Mouse (Mus musculus) stomach, postnatal 0 days (tissue): ENCODE results near the gene Slc7a4. TPM values are rescaled to one million over a fixed set of nuclear protein-coding genes. Genes with fewer than 3 reads are reported as not detected.
"Not testable (repeated sequence)": the region's sequence is repeated elsewhere in the genome, so short reads cannot be mapped to it uniquely, and the experiment has no call there.

ENCODE experiments used
- ATAC-seq: fragments of 200-750 bp; cut with Nextera tagmentation; 2 replicates; pipeline ENCODE4 v1.8.0; 2017; ENCODE audit not compliant: low FRiP score, low TSS enrichment
- DNase-seq: peaks from one replicate; pipeline ENCODE4 v3.0.0-alpha.2; 2016; ENCODE audit warnings: low spot score
- H3K27ac ChIP-seq: fragments of 300-500 bp; sonication (generic); replicated peaks from 2 replicates; pipeline ENCODE4 v1.5.1; 2014; ENCODE audit warnings: mild to moderate bottlenecking, control low read depth
- H3K27me3 ChIP-seq: fragments of 300-500 bp; sonication (generic); 2 replicates; pipeline ENCODE4 v1.6.1; 2014; ENCODE audit warnings: low read length; ENCODE audit not compliant: control insufficient read depth, insufficient read depth
- H3K36me3 ChIP-seq: fragments of 300-500 bp; sonication (generic); 2 replicates; pipeline ENCODE4 v1.6.1; 2014; ENCODE audit warnings: low read length, mixed read lengths; ENCODE audit not compliant: control insufficient read depth, insufficient read depth
- H3K4me1 ChIP-seq: fragments of 300-500 bp; sonication (generic); replicated peaks from 2 replicates; pipeline ENCODE4 v1.6.1; 2014; ENCODE audit warnings: antibody characterized with exemption; ENCODE audit not compliant: control insufficient read depth, insufficient read depth
- H3K4me2 ChIP-seq: fragments of 300-500 bp; sonication (generic); replicated peaks from 2 replicates; pipeline ENCODE4 v1.6.1; 2014; ENCODE audit warnings: low read depth, mild to moderate bottlenecking, control low read depth, moderate library complexity
- H3K4me3 ChIP-seq: fragments of 300-500 bp; sonication (generic); 2 replicates; pipeline ENCODE4 v1.5.1; 2014; ENCODE audit warnings: low read depth, low read length, control low read depth
- H3K9ac ChIP-seq: fragments of 300-500 bp; sonication (generic); 2 replicates; pipeline ENCODE4 v1.6.1; 2014; ENCODE audit warnings: mild to moderate bottlenecking, low read length, control low read depth, mixed read lengths
- H3K9me3 ChIP-seq: fragments of 300-500 bp; sonication (generic); 2 replicates; pipeline ENCODE4 v1.6.1; 2016; ENCODE audit warnings: low read length; ENCODE audit not compliant: control insufficient read depth
- CTCF ChIP-seq: IDR thresholded peaks from 2 replicates; pipeline ENCODE4 v1.5.1; 2016; ENCODE audit warnings: antibody characterized with exemption, low read depth, mild to moderate bottlenecking, moderate library complexity
- EP300 ChIP-seq: optimal IDR thresholded peaks from 2 replicates; pipeline ENCODE3; 2016; ENCODE audit warnings: antibody characterized with exemption
- WGBS: fragments of 180-500 bp; shearing (Covaris S2); extraction: QIAGEN DNeasy Blood & Tissue Kit; methylation state at CpG from one replicate; pipeline ENCODE4 v1.1.7; 2014; 5-methylcytosine and 5-hydroxymethylcytosine counted together
- polyA plus RNA-seq: library from polyadenylated mRNA; unstranded; fragments of >200 nt; fragmentation: Nextera tagmentation; extraction: Ambion mirVana; gene quantifications from 2 replicates; pipeline ENCODE4 v1.2.1, GENCODE M21; 2015

Gene Slc7a4
- polyA plus RNA-seq, 1 experiment from 2014 or later = 22.8 TPM

DNA sequence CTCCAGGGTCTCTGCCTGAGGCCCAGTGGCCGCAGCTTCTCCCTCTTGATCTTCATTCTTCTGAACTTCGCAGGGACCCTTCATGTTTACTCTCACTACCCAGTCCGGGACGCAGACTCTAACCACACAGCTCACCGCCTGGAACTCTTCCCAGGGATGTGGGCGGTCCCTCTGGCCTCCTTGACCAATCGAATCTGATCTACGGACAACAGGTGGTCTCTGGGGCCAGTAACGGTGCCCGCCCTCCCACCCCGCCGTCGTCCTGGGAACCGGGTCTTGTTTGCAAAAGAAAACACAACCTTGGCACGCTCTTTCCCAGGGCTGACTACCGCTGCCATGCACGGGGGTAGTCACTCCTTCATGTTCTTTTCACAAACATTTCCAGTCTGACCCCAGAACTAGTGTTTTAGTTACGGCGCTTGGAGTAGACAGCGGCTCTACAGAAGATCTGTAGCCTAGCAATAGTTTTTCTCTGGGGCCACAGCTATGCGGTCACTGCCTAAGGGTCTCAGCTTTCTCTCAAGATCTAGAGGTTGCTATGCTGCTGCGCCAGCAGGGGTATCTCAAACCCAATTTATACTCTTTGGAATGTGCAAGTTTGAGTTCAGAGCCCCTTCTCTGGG lies 21.8 kb downstream of the Slc7a4 start, which contains the start of gene Lrrc74b:
TSS of gene Lrrc74b (minus strand) at position 120 of the 623 bp plus-strand sequence.
- ATAC-seq (peak; percentile 83), DNase-seq (peak; percentile 90)
- no peaks in the 10 kb centered on the region for H3K27me3 ChIP-seq
- peak within 1 kb of the TSS; percentile 63 for H3K4me2 ChIP-seq
- peaks cover 2% of the 10 kb centered on the region; the same call in 1 of the 2 replicates for H3K4me1 ChIP-seq
- peak within 1 kb of the TSS; percentile 35 for H3K4me3 ChIP-seq
- peak within 1 kb of the TSS; percentile 45 for H3K9ac ChIP-seq
- peak within 1 kb of the TSS; percentile 83 for H3K27ac ChIP-seq
- TF ChIP-seq EP300 = no peak
- no peak for TF ChIP-seq CTCF
- no peaks in the 10 kb centered on the region for H3K9me3 ChIP-seq
- no peaks in the 10 kb centered on the region for H3K36me3 ChIP-seq
- 3% methylated on average over 22 of the region's 22 CpGs for WGBS

- WGBS = 82% methylated on average over 9 of the region's 9 CpGs
- no peak for DNase-seq
- peaks cover 2% of the 10 kb centered on the region; the same call in 1 of the 2 replicates for H3K4me1 ChIP-seq
- H3K27ac ChIP-seq = no peak overlapping the region
- H3K9ac ChIP-seq = peak overlapping the region; percentile 31; the same call in 1 of the 2 replicates
- H3K27me3 ChIP-seq = no peaks in the 10 kb centered on the region
- no peak overlapping the region for H3K4me3 ChIP-seq
- TF ChIP-seq EP300 (no peak), CTCF (no peak)
- no peaks in the 10 kb centered on the region for H3K36me3 ChIP-seq
- ATAC-seq = no peak
- H3K4me2 ChIP-seq = peak overlapping the region; percentile 23; the same call in 1 of the 2 replicates
- H3K9me3 ChIP-seq = no peaks in the 10 kb centered on the region
Observed at GRCm38 (mm10) chr16:17559396-17560027, 23.5 kb downstream of the Slc7a4 start.

DNA sequence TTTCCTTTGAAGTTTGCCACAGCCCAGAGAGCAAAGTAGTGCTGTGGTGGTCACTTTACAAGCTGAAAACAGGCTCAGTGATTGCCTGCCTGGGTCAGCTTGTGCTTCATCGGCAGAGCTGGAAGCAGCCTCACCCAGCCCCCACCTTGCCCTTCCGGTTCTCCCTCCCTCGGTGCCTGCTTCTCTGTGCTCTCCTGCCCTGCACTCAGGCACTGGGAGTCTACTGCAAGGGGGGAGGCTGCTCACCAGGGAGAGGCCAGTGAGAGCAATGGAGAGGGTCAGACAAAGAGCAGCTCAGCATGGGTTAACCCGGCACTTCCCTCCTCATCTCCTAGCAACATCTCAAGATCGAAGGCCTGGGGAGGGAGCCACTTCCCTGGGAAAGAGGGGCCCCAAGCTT lies 24.2 kb downstream of the Slc7a4 start:
- Histone ChIP-seq H3K9ac (peak overlapping the region; percentile 31; the same call in 1 of the 2 replicates), H3K27ac (no peak overlapping the region), H3K4me2 (peak overlapping the region; percentile 23; the same call in 1 of the 2 replicates), H3K27me3 (no peaks in the 10 kb centered on the region), H3K36me3 (no peaks in the 10 kb centered on the region), H3K4me3 (no peak overlapping the region; the same call in 1 of the 2 replicates), H3K9me3 (no peaks in the 10 kb centered on the region), H3K4me1 (peaks cover 6% of the 10 kb centered on the region; the same call in 1 of the 2 replicates)
- TF ChIP-seq EP300 (no peak), CTCF (no peak)
- ATAC-seq (peak; percentile 12; the same call in 1 of the 2 replicates), DNase-seq (peak; percentile 73)
- whole genome bisulfite sequencing = 4% methylated on average over 5 of the region's 5 CpGs

DNA sequence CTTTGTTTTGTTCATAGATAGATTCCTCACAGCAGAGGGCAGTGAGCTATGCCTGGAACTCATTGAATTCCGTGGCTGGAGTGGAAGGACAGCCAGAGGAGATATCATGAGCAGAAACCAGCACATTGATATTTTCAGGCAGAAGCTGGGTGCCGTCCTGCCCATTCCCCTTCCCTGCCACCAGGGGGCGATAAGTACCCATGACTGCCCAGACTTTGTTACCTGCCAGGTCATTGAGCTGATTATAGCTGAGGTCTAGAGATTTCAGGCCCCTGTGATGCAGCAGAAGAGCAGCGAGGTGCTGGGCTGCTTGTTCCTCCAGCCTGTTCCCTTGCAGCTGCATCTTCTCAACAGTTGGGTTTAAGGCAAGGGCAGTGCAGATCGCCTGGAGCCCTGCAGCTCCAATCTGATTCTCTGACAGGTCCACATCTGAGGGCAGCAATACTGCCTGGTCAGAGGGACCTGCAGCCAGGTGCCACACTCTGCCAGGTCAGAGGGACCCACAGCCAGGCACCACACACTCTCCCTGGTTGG lies 25.0 kb downstream of the Slc7a4 start:
- 0% methylated on average over 5 of the region's 5 CpGs for WGBS
- Histone ChIP-seq H3K27ac (no peak overlapping the region), H3K4me2 (no peak overlapping the region), H3K27me3 (no peaks in the 10 kb centered on the region), H3K4me1 (peaks cover 6% of the 10 kb centered on the region; the same call in 1 of the 2 replicates), H3K4me3 (no peak overlapping the region), H3K9ac (no peak overlapping the region), H3K9me3 (no peaks in the 10 kb centered on the region), H3K36me3 (no peaks in the 10 kb centered on the region)
- no peak; the same call in 1 of the 2 replicates for ATAC-seq
- TF ChIP-seq CTCF (peak; percentile 99), EP300 (no peak)
- DNase-seq = peak; percentile 83

DNA sequence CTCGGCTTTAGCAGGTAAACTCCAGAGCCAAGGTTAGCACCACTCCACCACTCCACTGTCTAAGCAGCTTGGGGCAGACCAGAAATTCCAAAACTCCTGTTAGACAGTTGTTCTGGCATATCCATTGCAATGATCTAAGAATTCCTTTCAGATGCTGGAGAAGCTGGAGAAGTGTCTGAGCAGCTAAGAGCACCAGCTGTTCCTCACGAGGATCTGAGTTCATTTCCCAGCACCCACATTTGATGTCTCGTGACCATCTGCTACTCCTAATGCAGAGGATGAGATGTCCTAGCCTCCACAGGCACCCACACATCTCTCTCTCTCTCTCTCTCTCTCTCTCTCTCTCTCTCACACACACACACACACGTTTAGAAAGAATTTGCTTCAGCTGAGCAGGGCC lies 26.1 kb downstream of the Slc7a4 start:
- Histone ChIP-seq H3K27ac (no peak overlapping the region), H3K36me3 (no peaks in the 10 kb centered on the region), H3K4me3 (no peak overlapping the region), H3K27me3 (no peaks in the 10 kb centered on the region), H3K9me3 (no peaks in the 10 kb centered on the region), H3K4me2 (no peak overlapping the region), H3K4me1 (peaks cover 6% of the 10 kb centered on the region; the same call in 1 of the 2 replicates), H3K9ac (no peak overlapping the region)
- no peak for ATAC-seq
- WGBS = 39% methylated on average over 4 of the region's 4 CpGs
- TF ChIP-seq EP300 (no peak), CTCF (no peak)
- DNase-seq = no peak

- TF ChIP-seq CTCF = no peak
- TF ChIP-seq EP300 = no peak
- Histone ChIP-seq H3K9me3 (no peaks in the 10 kb centered on the region), H3K4me2 (no peak overlapping the region), H3K27ac (no peak overlapping the region), H3K4me3 (no peak overlapping the region), H3K4me1 (peaks cover 3% of the 10 kb centered on the region; the same call in 1 of the 2 replicates), H3K36me3 (no peaks in the 10 kb centered on the region), H3K9ac (no peak overlapping the region), H3K27me3 (no peaks in the 10 kb centered on the region)
- DNase-seq (no peak), ATAC-seq (no peak)
- WGBS = 89% methylated on average over 4 of the region's 4 CpGs
Observed at GRCm38 (mm10) chr16:17556180-17556579, 26.8 kb downstream of the Slc7a4 start.

GRCm38 (mm10) chr16:17554702-17555101 lies 28.3 kb downstream of the Slc7a4 start:
- not testable (repeated sequence) for H3K9ac ChIP-seq, ATAC-seq, H3K4me2 ChIP-seq, H3K9me3 ChIP-seq, DNase-seq, H3K4me3 ChIP-seq, H3K4me1 ChIP-seq, H3K36me3 ChIP-seq, H3K27ac ChIP-seq, H3K27me3 ChIP-seq
- WGBS = 26% methylated on average over 4 of the region's 4 CpGs
